Mouse (Mus musculus) kidney, adult 2 months (tissue): Measurements from ENCODE around the gene Atrnl1.

Experiments
- CTCF ChIP-seq: fragments of 200-500 bp; conservative IDR thresholded peaks from 2 replicates; pipeline ENCODE4 v1.5.1; 2011; ENCODE audit warnings: low read depth, mild to moderate bottlenecking, control low read depth, low read length, moderate library complexity, mixed read lengths; ENCODE audit not compliant: insufficient read depth, insufficient read length
- POLR2A ChIP-seq: fragments of 200-500 bp; IDR thresholded peaks from one replicate; pipeline ENCODE4 v1.6.1; 2011; ENCODE audit warnings: low read depth, low read length, control low read depth

- TF ChIP-seq CTCF (no peak), POLR2A (no peak)
These were observed 474.0 kb downstream of the Atrnl1 start for GRCm38 (mm10) chr19:58084826-58085225.
